Mouse (Mus musculus): Measurements from ENCODE around the gene Gper1.

DNA sequence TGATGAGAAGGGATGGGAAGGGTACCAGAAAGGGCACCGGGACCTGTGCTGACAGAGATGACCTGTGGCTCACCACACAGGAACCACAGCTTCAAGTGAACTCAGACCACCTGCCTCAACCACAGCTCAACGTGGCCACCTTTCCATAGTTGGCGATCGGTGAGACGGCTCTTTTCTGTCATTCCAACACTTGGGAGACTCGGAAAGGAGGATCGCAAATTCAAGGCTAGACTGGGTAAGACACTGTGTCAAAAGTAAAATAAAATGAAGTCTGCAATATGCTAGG is 44.7 kb upstream of the Gper1 start:
- TF ChIP-seq CTCF (IDR thresholded peaks at IDR 0.05; ENCODE audit: borderline replicate concordance, control insufficient read depth, extremely low read depth, insufficient read depth, low read length, poor library complexity) (no peak), POLR2A (IDR thresholded peaks at IDR 0.05; ENCODE audit: control insufficient read depth, extremely low read depth, insufficient read depth, low read length, poor library complexity) (no peak)
